Mouse (Mus musculus): Measurements from ENCODE around the gene Lrpap1. TPM values are rescaled to one million over a fixed set of nuclear protein-coding genes. Genes with fewer than 3 reads are reported as not detected.

Gene Lrpap1
- 83.2 and 83.7 TPM in 2 replicates for polyA plus RNA-seq (2014; fragmentation: Nextera tagmentation; extraction: Ambion mirVana)

DNA sequence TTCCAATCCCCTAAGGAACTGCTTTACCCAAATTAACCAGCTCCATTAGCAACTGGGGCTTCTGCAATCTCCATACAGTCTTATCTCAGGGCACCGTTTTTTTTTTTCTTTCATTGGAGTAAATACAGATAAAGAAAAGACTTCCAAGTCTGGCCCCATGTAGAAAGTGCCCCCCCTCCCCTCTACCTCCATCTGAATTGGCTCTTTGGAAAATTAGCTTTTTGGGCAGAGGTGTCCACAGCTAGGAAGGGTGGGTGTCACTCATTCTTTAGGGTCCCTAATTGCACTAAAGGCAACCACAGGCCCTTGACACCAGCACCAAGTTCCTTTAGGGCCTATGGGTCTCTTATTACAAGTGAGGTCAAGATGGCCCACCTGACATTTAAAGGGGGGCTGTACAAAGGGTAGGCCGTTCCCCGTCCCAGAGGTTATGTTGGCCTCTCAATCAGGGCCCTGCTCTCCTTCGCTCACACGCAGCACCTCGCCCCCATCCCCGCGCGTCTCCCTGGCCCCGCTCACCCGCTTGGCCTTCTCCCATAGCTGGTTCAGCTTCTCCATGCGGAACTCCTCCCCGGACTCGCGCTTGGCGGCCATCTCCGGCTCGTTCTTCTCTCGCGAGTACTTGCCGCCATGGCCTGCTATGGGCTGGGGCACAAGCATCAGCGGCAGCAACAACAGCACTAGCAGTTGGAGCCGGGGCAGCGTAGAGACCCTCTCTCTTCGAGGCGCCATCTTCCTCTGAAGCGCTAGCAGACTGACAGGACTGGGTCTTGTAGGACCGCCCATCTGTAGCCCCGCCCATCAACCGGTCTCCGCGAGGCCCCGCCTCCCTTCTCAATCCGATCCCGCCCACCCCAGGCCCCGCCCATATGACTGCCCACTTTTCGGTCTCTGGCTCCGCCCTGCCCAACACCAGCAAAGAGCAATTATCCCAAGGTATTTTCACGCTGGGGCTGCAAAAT, at the start of gene Lrpap1:
Lrpap1 (minus strand) TSS at position 807 of the 962 bp plus-strand sequence.
- ATAC-seq (replicated peaks; ENCODE audit: low FRiP score) (peak; percentile 95), DNase-seq (ENCODE audit: low spot score) (peak; percentile 98)
- peaks cover 7% of the 10 kb centered on the region; the same call in 1 of the 2 replicates for H3K4me1 ChIP-seq (replicated peaks; ENCODE audit: control insufficient read depth, insufficient read depth, low read length)
- H3K9me3 ChIP-seq (ENCODE audit: control insufficient read depth, low read length): no peaks in the 10 kb centered on the region
- H3K27ac ChIP-seq (ENCODE audit: low read depth, low read length): no peak within 1 kb of the TSS
- WGBS: 1% methylated on average over 39 of the region's 39 CpGs
- no peaks in the 10 kb centered on the region for H3K27me3 ChIP-seq (ENCODE audit: control insufficient read depth, insufficient read depth, low read length)
- peak within 1 kb of the TSS; percentile 72 for H3K4me3 ChIP-seq (ENCODE audit: low read depth, low read length)
- H3K9ac ChIP-seq (ENCODE audit: low read length): peak within 1 kb of the TSS; percentile 75
- H3K4me2 ChIP-seq (ENCODE audit: low read depth, low read length, severe bottlenecking): peak within 1 kb of the TSS; percentile 81
- H3K36me3 ChIP-seq (ENCODE audit: control insufficient read depth, insufficient read depth, low read length): no peaks in the 10 kb centered on the region; the same call in 1 of the 2 replicates

DNA sequence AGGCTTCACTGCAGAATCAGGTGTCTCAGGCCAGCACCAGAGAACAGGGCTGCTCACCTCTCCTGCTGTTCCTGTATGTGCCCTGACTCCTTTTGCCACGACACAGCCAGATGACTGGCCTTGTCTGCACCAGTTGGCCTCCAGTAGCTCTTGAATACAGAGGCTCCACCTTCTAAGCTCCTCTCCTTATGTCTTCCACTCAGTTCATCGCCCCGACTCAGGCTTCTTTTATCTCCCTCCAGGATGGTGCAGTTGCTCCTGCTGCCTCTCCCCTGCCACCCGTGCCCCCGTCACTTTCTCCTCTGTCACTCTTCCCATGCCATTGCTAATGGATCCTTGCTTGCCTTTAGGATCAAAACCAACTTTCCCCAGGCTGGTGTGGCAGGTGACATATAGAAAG, 44.4 kb upstream of the Lrpap1 start:
- DNase-seq (ENCODE audit: low spot score) (no peak), ATAC-seq (replicated peaks; ENCODE audit: low FRiP score) (no peak)
- Histone ChIP-seq H3K4me1 (replicated peaks; ENCODE audit: control insufficient read depth, insufficient read depth, low read length) (no peaks in the 10 kb centered on the region), H3K27ac (ENCODE audit: low read depth, low read length) (no peak overlapping the region), H3K36me3 (ENCODE audit: control insufficient read depth, insufficient read depth, low read length) (no peaks in the 10 kb centered on the region), H3K9ac (ENCODE audit: low read length) (no peak overlapping the region), H3K27me3 (ENCODE audit: control insufficient read depth, insufficient read depth, low read length) (no peaks in the 10 kb centered on the region), H3K4me3 (ENCODE audit: low read depth, low read length) (no peak overlapping the region), H3K4me2 (ENCODE audit: low read depth, low read length, severe bottlenecking) (no peak overlapping the region), H3K9me3 (ENCODE audit: control insufficient read depth, low read length) (no peaks in the 10 kb centered on the region)
- 81% methylated on average over 5 of the region's 5 CpGs for WGBS

DNA sequence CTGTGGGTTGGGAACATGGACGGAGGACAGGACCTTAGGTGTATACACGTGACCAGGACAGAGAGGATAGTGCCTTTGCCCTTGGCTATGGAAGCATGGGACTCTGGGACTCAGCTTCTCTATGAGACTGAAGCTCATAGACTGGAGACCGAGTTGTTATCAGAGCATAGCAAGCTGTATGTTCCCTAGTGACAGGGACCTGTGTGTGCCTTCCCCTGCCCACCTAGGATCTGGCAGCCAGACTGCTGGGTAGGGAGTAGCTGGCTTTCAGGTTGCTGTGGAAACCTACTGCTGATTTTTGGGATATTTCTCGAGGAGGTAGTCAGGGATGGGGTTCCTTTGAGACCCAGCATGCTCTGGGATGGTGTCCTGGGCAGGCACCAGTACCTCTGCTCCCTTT, 44.0 kb upstream of the Lrpap1 start:
- 86% methylated on average over 4 of the region's 4 CpGs for WGBS

DNA sequence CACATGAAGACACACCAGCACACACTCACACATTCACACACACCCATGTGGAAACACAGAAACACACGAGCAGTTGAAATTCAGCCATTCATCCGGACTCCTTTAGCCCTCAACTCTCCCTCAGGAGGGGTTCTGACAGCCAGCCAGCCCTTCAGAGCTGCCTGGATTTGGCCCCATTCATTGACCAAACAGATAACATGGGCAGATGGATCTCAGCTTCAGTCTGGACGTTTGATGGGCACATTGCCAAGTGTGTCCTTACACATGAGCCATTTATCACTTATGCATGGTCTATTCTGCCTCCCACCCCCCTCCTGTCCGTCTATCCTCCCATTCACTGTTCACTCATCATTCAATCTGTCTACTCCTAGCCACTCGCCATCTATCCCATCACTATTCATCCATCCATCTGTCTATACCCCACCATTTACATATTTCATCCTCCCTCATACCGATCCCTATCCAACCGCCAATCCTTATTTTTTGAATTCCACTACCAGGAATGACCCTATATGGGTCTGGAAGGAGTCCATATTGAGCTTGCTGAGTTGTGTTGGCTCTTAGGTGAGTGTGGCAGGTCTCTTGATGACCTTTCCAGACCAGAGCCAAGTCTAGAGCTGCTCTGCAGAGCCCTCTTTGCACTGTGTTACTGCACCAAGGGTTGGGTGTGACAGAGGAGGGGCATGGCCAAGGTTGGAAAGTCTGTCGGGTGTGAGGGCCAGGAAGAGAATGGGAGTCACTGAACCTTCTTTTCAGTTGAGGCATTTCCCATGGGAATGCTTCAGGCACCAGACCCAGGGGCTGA, 42.6 kb upstream of the Lrpap1 start:
- H3K4me1 ChIP-seq (replicated peaks; ENCODE audit: control insufficient read depth, insufficient read depth, low read length): no peaks in the 10 kb centered on the region
- H3K27ac ChIP-seq (ENCODE audit: low read depth, low read length): no peak overlapping the region
- H3K4me2 ChIP-seq (ENCODE audit: low read depth, low read length, severe bottlenecking): no peak overlapping the region
- DNase-seq (ENCODE audit: low spot score) (no peak), ATAC-seq (replicated peaks; ENCODE audit: low FRiP score) (no peak)
- no peaks in the 10 kb centered on the region for H3K36me3 ChIP-seq (ENCODE audit: control insufficient read depth, insufficient read depth, low read length)
- H3K9ac ChIP-seq (ENCODE audit: low read length): no peak overlapping the region
- H3K27me3 ChIP-seq (ENCODE audit: control insufficient read depth, insufficient read depth, low read length): no peaks in the 10 kb centered on the region
- no peaks in the 10 kb centered on the region for H3K9me3 ChIP-seq (ENCODE audit: control insufficient read depth, low read length)
- no peak overlapping the region for H3K4me3 ChIP-seq (ENCODE audit: low read depth, low read length)
- 79% methylated on average over 8 of the region's 8 CpGs for WGBS

More for the DNA sequence above, 44.0 kb upstream of the Lrpap1 start:
- H3K9me3 ChIP-seq (ENCODE audit: control insufficient read depth, low read length): no peaks in the 10 kb centered on the region
- no peak overlapping the region for H3K27ac ChIP-seq (ENCODE audit: low read depth, low read length)
- no peaks in the 10 kb centered on the region for H3K4me1 ChIP-seq (replicated peaks; ENCODE audit: control insufficient read depth, insufficient read depth, low read length)
- no peak overlapping the region for H3K4me2 ChIP-seq (ENCODE audit: low read depth, low read length, severe bottlenecking)
- H3K4me3 ChIP-seq (ENCODE audit: low read depth, low read length): no peak overlapping the region
- no peaks in the 10 kb centered on the region for H3K36me3 ChIP-seq (ENCODE audit: control insufficient read depth, insufficient read depth, low read length)
- no peaks in the 10 kb centered on the region for H3K27me3 ChIP-seq (ENCODE audit: control insufficient read depth, insufficient read depth, low read length)
- DNase-seq (ENCODE audit: low spot score) (no peak), ATAC-seq (replicated peaks; ENCODE audit: low FRiP score) (no peak)
- no peak overlapping the region for H3K9ac ChIP-seq (ENCODE audit: low read length)

DNA sequence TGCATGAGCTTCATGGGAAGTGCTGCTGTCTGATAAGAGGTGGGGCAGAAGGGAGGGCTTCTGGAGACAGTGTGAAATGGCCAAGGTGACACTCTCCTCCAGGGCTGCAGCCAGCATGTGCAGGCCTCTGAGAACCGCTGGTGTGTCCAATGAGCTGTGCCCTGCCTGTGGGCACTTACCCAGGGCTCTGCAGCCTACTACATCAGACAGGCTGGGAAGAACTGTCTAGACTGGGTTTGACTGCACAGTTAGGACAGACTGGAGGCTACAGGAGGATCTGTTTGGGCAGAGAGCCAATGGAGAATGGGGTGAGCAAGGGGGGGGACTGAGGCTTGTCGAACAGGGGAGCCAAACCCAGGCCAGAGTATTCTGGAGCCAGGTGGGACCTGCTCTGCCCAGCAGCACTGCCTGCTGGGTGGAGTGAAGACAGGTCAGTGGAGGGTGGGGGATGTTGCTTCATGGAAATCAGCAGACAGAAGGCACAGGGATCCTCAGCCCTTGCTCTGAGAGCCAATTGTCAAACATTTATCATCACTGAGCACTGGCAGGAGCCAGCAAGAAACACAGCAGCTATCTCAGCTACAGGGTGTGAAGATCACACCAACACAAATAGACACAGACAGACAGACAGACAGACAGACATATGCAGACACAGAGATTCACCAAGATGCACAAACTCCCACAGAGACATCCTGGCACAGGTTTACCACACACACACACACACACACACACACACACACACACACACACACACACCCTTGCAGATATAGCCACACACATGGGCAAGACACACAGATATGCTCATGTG, 41.8 kb upstream of the Lrpap1 start:
- Histone ChIP-seq H3K27me3 (ENCODE audit: control insufficient read depth, insufficient read depth, low read length) (no peaks in the 10 kb centered on the region), H3K36me3 (ENCODE audit: control insufficient read depth, insufficient read depth, low read length) (no peaks in the 10 kb centered on the region), H3K9me3 (ENCODE audit: control insufficient read depth, low read length) (no peaks in the 10 kb centered on the region), H3K9ac (ENCODE audit: low read length) (no peak overlapping the region), H3K4me2 (ENCODE audit: low read depth, low read length, severe bottlenecking) (no peak overlapping the region), H3K4me3 (ENCODE audit: low read depth, low read length) (no peak overlapping the region), H3K4me1 (replicated peaks; ENCODE audit: control insufficient read depth, insufficient read depth, low read length) (no peaks in the 10 kb centered on the region), H3K27ac (ENCODE audit: low read depth, low read length) (no peak overlapping the region)
- WGBS: 48% methylated on average over 2 of the region's 2 CpGs
- ATAC-seq (replicated peaks; ENCODE audit: low FRiP score) (no peak), DNase-seq (ENCODE audit: low spot score) (no peak)

DNA sequence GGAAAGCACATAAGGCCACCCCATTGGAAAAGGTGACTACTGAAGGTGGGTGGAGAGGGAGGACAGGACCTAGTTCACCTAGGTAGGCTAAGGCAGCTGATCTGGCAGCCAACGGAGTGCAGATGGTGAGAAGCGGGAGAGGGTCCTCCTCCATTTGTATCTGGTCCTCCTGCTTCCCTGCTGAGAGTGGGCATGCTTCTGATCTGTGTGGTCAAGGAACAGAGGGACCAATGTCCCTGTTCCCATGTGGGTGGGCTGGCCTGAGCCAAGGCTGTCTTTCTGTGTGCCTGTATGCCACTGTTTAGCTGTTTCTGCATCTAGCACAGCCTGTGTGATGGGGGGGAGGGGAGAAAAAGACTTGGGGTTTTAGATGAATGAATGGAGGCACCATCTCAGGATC, 41.2 kb upstream of the Lrpap1 start:
- Histone ChIP-seq H3K27me3 (ENCODE audit: control insufficient read depth, insufficient read depth, low read length) (no peaks in the 10 kb centered on the region), H3K4me2 (ENCODE audit: low read depth, low read length, severe bottlenecking) (no peak overlapping the region), H3K27ac (ENCODE audit: low read depth, low read length) (no peak overlapping the region), H3K36me3 (ENCODE audit: control insufficient read depth, insufficient read depth, low read length) (no peaks in the 10 kb centered on the region), H3K9ac (ENCODE audit: low read length) (no peak overlapping the region), H3K4me3 (ENCODE audit: low read depth, low read length) (no peak overlapping the region), H3K9me3 (ENCODE audit: control insufficient read depth, low read length) (no peaks in the 10 kb centered on the region), H3K4me1 (replicated peaks; ENCODE audit: control insufficient read depth, insufficient read depth, low read length) (no peaks in the 10 kb centered on the region)
- ATAC-seq (replicated peaks; ENCODE audit: low FRiP score): no peak
- no peak for DNase-seq (ENCODE audit: low spot score)
- 81% methylated on average over 2 of the region's 2 CpGs for WGBS

DNA sequence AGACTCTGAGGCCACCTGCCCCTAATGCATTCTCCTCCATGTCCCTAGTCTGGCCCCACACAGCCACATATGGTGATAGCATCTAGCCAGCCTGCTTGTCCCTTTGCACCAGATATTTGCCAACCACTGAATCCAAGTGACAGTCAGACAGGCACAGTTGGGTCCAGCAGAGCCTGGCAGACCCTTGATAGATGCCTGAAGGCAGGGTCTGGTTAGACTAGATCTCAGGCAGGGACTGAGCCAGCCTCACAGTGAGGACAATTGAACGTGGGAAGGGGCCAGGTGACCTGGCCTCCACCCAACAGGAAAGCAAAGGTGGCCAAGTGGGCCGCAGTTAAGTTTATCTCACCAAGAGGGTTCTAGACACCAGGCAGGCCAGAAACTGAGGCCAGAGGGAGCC, 39.1 kb upstream of the Lrpap1 start:
- no peaks in the 10 kb centered on the region for H3K9me3 ChIP-seq (ENCODE audit: control insufficient read depth, low read length)
- ATAC-seq (replicated peaks; ENCODE audit: low FRiP score) (no peak), DNase-seq (ENCODE audit: low spot score) (no peak)
- no peak overlapping the region for H3K27ac ChIP-seq (ENCODE audit: low read depth, low read length)
- no peaks in the 10 kb centered on the region for H3K27me3 ChIP-seq (ENCODE audit: control insufficient read depth, insufficient read depth, low read length)
- H3K36me3 ChIP-seq (ENCODE audit: control insufficient read depth, insufficient read depth, low read length): no peaks in the 10 kb centered on the region
- 98% methylated on average over 2 of the region's 2 CpGs for WGBS
- no peak overlapping the region for H3K4me2 ChIP-seq (ENCODE audit: low read depth, low read length, severe bottlenecking)
- H3K9ac ChIP-seq (ENCODE audit: low read length): no peak overlapping the region
- H3K4me3 ChIP-seq (ENCODE audit: low read depth, low read length): no peak overlapping the region
- 0 out of 2 replicates have a peak, but pooled peaks cover 2% of the 10 kb centered on the region for H3K4me1 ChIP-seq (replicated peaks; ENCODE audit: control insufficient read depth, insufficient read depth, low read length)

Data from forebrain, embryonic 11.5 days (tissue).